Mouse (Mus musculus): Measurements from ENCODE around the gene Ptger1. TPM values are rescaled to one million over a fixed set of nuclear protein-coding genes. Genes with fewer than 3 reads are reported as not detected.

The Ptger1 gene
- total and polyA plus RNA-seq, 3 experiments: 3.3 to 7.6 TPM; not detected in 1

DNA sequence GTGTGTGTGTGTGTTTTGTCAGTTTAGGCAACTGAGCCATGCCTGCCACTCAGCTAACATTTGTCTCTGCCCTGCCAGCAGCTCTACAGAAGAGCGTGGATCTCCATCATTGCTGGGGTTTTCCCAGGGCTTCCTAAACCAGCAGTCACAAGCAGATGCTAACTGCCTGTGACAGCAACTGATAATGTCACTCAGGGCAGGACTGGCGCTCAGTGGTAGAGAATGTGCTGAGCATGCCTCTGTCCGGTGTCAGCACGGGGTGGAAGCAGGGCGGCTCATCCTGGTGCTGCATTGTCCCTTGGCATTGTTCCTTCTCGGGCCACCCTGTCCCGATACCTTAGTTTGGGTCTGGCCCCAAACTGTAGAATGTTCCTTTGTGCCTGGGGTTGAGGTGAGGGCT is 42.9 kb upstream of the Ptger1 start:
- TF ChIP-seq NRF1 (IDR thresholded peaks at IDR 0.05; ENCODE audit: low read depth, low read length): 0 out of 2 replicates have a peak, but pooled peaks have one; percentile 24
- TF ChIP-seq TBP (conservative IDR thresholded peaks at IDR 0.05; ENCODE audit: low read depth, low read length): no peak
- TF ChIP-seq SMC3 (IDR thresholded peaks at IDR 0.05; ENCODE audit: low read depth, low read length): no peak
- peak; percentile 20; the same call in 1 of the 2 replicates for TF ChIP-seq MEF2A (IDR thresholded peaks at IDR 0.05; ENCODE audit: borderline replicate concordance, low read depth, low read length)
- TF ChIP-seq SIN3A (IDR thresholded peaks at IDR 0.05; ENCODE audit: low read length): peak; percentile 49; the same call in 1 of the 2 replicates
- peak; percentile 57 for TF ChIP-seq BHLHE40 (IDR thresholded peaks at IDR 0.05; ENCODE audit: low read depth, low read length)
- 0 out of 2 replicates have a peak, but pooled peaks have one; percentile 31 for TF ChIP-seq MXI1 (IDR thresholded peaks at IDR 0.05; ENCODE audit: low read depth, low read length)

DNA sequence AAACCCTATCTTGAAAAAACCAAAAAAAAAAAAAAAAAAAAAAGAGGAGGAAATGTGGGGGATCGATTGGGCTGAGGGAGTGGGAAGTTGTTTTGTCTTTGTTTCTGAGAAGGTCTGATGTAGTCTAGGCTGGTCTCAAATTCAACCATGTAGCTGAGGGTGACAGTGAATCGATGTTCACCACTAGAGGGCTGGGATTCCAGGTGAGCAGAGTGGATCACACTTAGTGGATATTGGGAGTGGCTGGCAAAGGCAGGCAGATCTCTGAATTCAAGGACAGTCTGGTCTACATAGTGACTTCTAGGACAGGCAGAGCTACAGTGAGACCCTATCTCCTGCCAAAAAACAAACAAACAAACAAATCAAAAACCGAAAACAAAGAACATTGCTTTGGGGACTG is 41.7 kb upstream of the Ptger1 start:
- no peak overlapping the region for H3K27ac ChIP-seq (ENCODE audit: insufficient read depth, low read depth)
- DNase-seq (ENCODE audit: extremely low read depth): no peak
- no peak for TF ChIP-seq TBP (conservative IDR thresholded peaks at IDR 0.05; ENCODE audit: low read depth, low read length)
- peak; percentile 30; the same call in 1 of the 2 replicates for TF ChIP-seq SMC3 (IDR thresholded peaks at IDR 0.05; ENCODE audit: low read depth, low read length)
- peak; percentile 39 to 59; a peak in 3 of 4 replicates for TF ChIP-seq CTCF (conservative IDR thresholded peaks at IDR 0.05 in 1 of 2, IDR thresholded peaks at IDR 0.05 in 1 of 2; ENCODE audit: low read depth in 2 of 2, low read length in 2 of 2)
- no peak overlapping the region for H3K9ac ChIP-seq (ENCODE audit: insufficient read depth, low read depth)
- in situ Hi-C loops (cut with MboI; ENCODE audit: low pct_ligation_motif_present, low pct_unique_long_range_greater_than_20kb, low sequenced_read_pairs): no loop called here
- no peak overlapping the region for H3K4me2 ChIP-seq (ENCODE audit: insufficient read depth, low read depth, poor library complexity, severe bottlenecking)
- dilution Hi-C loops (cut with MboI; ENCODE audit: extremely low pct_ligation_motif_present, extremely low pct_unique_long_range_greater_than_20kb, low sequenced_read_pairs): no loop called here
- H3K9me3 ChIP-seq (replicated peaks; ENCODE audit: low read length): no peaks in the 10 kb centered on the region
- H3K4me3 ChIP-seq (replicated peaks in 1 of 3; ENCODE audit: low read depth in 2 of 3, low read length in 2 of 3, poor library complexity in 1 of 3): no peak overlapping the region
- no peaks in the 10 kb centered on the region for H3K27me3 ChIP-seq (replicated peaks)
- H3K79me2 ChIP-seq (replicated peaks; ENCODE audit: control insufficient read depth, extremely low read depth, insufficient read depth, poor library complexity, severe bottlenecking): no peaks in the 10 kb centered on the region
- peaks cover 15 to 26% of the 10 kb centered on the region in 2 experiments for H3K4me1 ChIP-seq (ENCODE audit: control insufficient read depth in 1 of 2, insufficient read depth in 2 of 2)
- H3K36me3 ChIP-seq (replicated peaks in 1 of 2; ENCODE audit: control insufficient read depth in 1 of 2, insufficient read depth in 1 of 2, low read length in 1 of 2): no peaks in the 10 kb centered on the region

More for the DNA sequence above, 42.9 kb upstream of the Ptger1 start:
- H3K27ac ChIP-seq (ENCODE audit: insufficient read depth, low read depth): no peak overlapping the region
- DNase-seq (ENCODE audit: extremely low read depth): peak; percentile 48
- peaks cover 15 to 29% of the 10 kb centered on the region in 2 experiments for H3K4me1 ChIP-seq (ENCODE audit: control insufficient read depth in 1 of 2, insufficient read depth in 2 of 2)
- no peaks in the 10 kb centered on the region for H3K27me3 ChIP-seq (replicated peaks)
- no peak overlapping the region for H3K4me3 ChIP-seq (replicated peaks in 1 of 3; ENCODE audit: low read depth in 2 of 3, low read length in 2 of 3, poor library complexity in 1 of 3)
- H3K4me2 ChIP-seq (ENCODE audit: insufficient read depth, low read depth, poor library complexity, severe bottlenecking): peak overlapping the region; percentile 29; the same call in 1 of the 2 replicates
- no peaks in the 10 kb centered on the region for H3K36me3 ChIP-seq (replicated peaks in 1 of 2; ENCODE audit: control insufficient read depth in 1 of 2, insufficient read depth in 1 of 2, low read length in 1 of 2)
- H3K9ac ChIP-seq (ENCODE audit: insufficient read depth, low read depth): no peak overlapping the region
- H3K79me2 ChIP-seq (replicated peaks; ENCODE audit: control insufficient read depth, extremely low read depth, insufficient read depth, poor library complexity, severe bottlenecking): no peaks in the 10 kb centered on the region
- in situ Hi-C loops (cut with MboI; ENCODE audit: low pct_ligation_motif_present, low pct_unique_long_range_greater_than_20kb, low sequenced_read_pairs) (no loop called here), dilution Hi-C loops (cut with MboI; ENCODE audit: extremely low pct_ligation_motif_present, extremely low pct_unique_long_range_greater_than_20kb, low sequenced_read_pairs) (no loop called here)
- H3K9me3 ChIP-seq (replicated peaks; ENCODE audit: low read length): peaks cover under 1% of the 10 kb centered on the region

DNA sequence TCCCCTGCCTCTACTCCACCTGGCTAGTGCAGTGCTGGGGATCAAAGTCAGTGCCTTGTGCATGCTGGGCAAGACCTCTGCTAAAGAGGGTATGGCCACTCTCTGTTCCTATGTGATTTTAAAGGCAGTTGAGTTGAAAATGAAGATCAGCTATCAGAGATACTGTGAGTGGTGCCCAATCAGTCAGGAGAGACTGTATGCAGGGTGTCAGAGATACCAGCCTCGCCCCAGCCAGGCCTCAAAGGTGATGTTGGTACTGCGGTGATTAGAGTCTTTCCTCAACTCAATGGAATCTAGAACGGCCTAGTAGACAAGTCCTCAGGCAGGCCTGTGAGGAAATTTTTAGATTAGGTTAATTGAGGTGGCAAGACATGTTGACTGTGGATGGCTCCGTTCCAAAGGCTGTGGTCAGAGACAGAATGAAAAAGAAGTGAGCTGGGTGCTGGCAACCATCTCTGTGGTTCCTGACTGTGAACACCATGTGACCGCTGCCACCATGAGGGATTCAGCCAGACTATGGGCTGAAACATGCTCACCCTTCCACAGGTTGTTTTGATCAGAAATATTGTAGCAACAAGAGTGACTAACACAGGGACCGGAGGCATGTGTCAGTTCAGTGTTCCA is 40.7 kb upstream of the Ptger1 start:
- no peak overlapping the region for H3K27ac ChIP-seq (ENCODE audit: insufficient read depth, low read depth)
- dilution Hi-C loops (cut with MboI; ENCODE audit: extremely low pct_ligation_motif_present, extremely low pct_unique_long_range_greater_than_20kb, low sequenced_read_pairs): no loop called here
- H3K79me2 ChIP-seq (replicated peaks; ENCODE audit: control insufficient read depth, extremely low read depth, insufficient read depth, poor library complexity, severe bottlenecking): no peaks in the 10 kb centered on the region
- in situ Hi-C loops (cut with MboI; ENCODE audit: low pct_ligation_motif_present, low pct_unique_long_range_greater_than_20kb, low sequenced_read_pairs): no loop called here
- H3K4me3 ChIP-seq (replicated peaks in 1 of 3; ENCODE audit: low read depth in 2 of 3, low read length in 2 of 3, poor library complexity in 1 of 3): no peak overlapping the region
- TF ChIP-seq SIN3A (IDR thresholded peaks at IDR 0.05; ENCODE audit: low read length): no peak
- no peak for TF ChIP-seq ZKSCAN1 (IDR thresholded peaks at IDR 0.05; ENCODE audit: borderline replicate concordance, low read depth, low read length)
- TF ChIP-seq TBP (conservative IDR thresholded peaks at IDR 0.05; ENCODE audit: low read depth, low read length): no peak
- TF ChIP-seq IRF4 (IDR thresholded peaks at IDR 0.05; ENCODE audit: low read depth, low read length): no peak
- TF ChIP-seq NELFE (IDR thresholded peaks at IDR 0.05; ENCODE audit: low read depth, low read length): no peak
- no peak for TF ChIP-seq UBTF (IDR thresholded peaks at IDR 0.05; ENCODE audit: low read depth, low read length)
- TF ChIP-seq RCOR1 (conservative IDR thresholded peaks at IDR 0.05; ENCODE audit: low read depth, low read length): no peak
- no peak for TF ChIP-seq PAX5 (IDR thresholded peaks at IDR 0.05; ENCODE audit: low read length)
- TF ChIP-seq MAX (IDR thresholded peaks at IDR 0.05; ENCODE audit: low read length): no peak
- TF ChIP-seq KAT2A (IDR thresholded peaks at IDR 0.05; ENCODE audit: insufficient replicate concordance, low read length): no peak
- no peak for TF ChIP-seq ETS1 (conservative IDR thresholded peaks at IDR 0.05; ENCODE audit: low read depth, low read length)
- TF ChIP-seq NRF1 (IDR thresholded peaks at IDR 0.05; ENCODE audit: low read depth, low read length): no peak
- no peak for TF ChIP-seq CHD2 (IDR thresholded peaks at IDR 0.05; ENCODE audit: low read length)
- TF ChIP-seq JUN (IDR thresholded peaks at IDR 0.05; ENCODE audit: insufficient read depth, low read depth, low read length): no peak
- TF ChIP-seq MEF2A (IDR thresholded peaks at IDR 0.05; ENCODE audit: borderline replicate concordance, low read depth, low read length): no peak
- no peak for TF ChIP-seq MAZ (IDR thresholded peaks at IDR 0.05; ENCODE audit: low read depth, low read length)
- peaks cover 13 to 22% of the 10 kb centered on the region in 2 experiments for H3K4me1 ChIP-seq (ENCODE audit: control insufficient read depth in 1 of 2, insufficient read depth in 2 of 2)
- DNase-seq (ENCODE audit: extremely low read depth): no peak
- no peak overlapping the region for H3K4me2 ChIP-seq (ENCODE audit: insufficient read depth, low read depth, poor library complexity, severe bottlenecking)
- H3K9me3 ChIP-seq (replicated peaks; ENCODE audit: low read length): no peaks in the 10 kb centered on the region
- no peaks in the 10 kb centered on the region for H3K27me3 ChIP-seq (replicated peaks)
- no peaks in the 10 kb centered on the region for H3K36me3 ChIP-seq (replicated peaks in 1 of 2; ENCODE audit: control insufficient read depth in 1 of 2, insufficient read depth in 1 of 2, low read length in 1 of 2)
- no peak overlapping the region for H3K9ac ChIP-seq (ENCODE audit: insufficient read depth, low read depth)

Measured in CH12.LX (cell line).